Mouse (Mus musculus): Measurements from ENCODE around the gene Tmem220.

The Tmem220 gene

GRCm38 (mm10) chr11:67024867-67025477 lies at the start of gene Tmem220:
Gene Tmem220, plus strand, starts transcription at chr11:67025154.
- DNase-seq (ENCODE audit: low spot score) = peak; percentile 89

- no peak for DNase-seq (ENCODE audit: low spot score)
Observed at GRCm38 (mm10) chr11:66975606-66976330, 49.2 kb upstream of the Tmem220 start.

DNA sequence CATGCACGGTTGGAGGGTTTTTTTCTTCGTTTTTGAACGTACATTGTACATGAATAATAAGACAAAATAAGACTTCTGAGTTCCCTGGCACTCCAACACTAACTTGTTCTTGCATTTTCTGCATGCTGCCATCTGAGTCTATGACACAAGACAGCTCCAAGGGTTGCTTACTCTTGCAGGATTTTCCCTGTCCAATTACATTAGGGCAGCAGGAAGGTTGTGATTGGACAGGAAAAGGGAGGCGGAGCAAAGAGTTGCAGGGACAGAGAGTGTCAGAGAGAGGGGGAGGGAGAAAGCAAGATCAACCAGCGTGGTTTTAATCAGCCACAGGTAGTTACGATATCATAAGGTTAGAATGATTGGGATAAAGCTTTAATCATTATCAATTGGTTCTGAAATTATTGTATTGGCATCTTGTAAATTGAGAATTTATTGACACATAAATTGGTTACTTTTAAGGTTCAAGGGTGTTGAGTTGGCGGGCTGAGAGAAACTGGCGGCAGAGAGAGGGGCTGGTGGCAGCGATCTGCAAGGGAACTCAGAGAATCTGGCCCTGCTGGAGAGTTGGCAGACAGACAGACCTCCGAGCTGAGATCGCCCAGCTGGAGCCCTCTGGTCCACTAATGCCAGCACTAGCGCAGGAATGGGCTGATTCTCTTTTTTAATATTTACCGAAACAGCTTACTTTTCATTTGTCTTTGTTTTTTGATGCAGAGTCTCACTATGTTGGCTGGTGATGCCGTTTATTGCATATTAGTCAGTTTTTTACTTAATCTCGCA lies 43.4 kb upstream of the Tmem220 start:
- DNase-seq (ENCODE audit: low spot score) = no peak

- DNase-seq (ENCODE audit: low spot score) = no peak
Observed at GRCm38 (mm10) chr11:66982794-66983193, 42.2 kb upstream of the Tmem220 start.

GRCm38 (mm10) chr11:66983422-66984164 lies 41.4 kb upstream of the Tmem220 start:
- no peak for DNase-seq (ENCODE audit: low spot score)

- peak; percentile 12 for DNase-seq (ENCODE audit: low spot score)
Observed at GRCm38 (mm10) chr11:66984165-66985135, 40.5 kb upstream of the Tmem220 start.

DNA sequence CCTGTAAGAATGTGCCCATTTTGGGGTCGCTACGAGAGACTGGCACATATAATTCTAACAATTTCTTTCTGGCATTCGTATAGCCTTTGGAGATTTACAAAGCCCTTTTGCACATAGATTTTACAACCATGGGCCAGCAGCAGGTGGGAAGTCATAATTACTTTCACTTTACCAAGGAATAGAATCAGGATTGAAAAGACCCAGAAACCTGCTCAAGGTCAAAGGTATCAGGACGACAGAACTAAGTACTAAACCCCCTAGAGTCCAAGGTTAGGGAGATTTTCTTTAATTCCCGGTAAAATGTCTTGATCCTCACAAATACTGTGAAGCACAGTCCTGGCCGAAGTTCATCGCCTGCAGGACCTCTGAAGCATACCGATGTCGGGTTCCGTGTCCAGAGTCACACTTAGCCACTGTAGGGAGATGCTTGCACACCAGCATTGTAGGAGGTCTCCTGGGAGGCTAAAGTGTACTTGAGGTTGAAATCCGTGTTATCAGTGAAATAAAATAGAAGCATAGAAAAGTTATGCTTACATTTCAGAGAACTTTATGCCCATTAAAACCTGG lies 39.7 kb upstream of the Tmem220 start:
- no peak for DNase-seq (ENCODE audit: low spot score)

GRCm38 (mm10) chr11:66992150-66992549 lies 32.8 kb upstream of the Tmem220 start:
- DNase-seq (ENCODE audit: low spot score) = no peak

DNA sequence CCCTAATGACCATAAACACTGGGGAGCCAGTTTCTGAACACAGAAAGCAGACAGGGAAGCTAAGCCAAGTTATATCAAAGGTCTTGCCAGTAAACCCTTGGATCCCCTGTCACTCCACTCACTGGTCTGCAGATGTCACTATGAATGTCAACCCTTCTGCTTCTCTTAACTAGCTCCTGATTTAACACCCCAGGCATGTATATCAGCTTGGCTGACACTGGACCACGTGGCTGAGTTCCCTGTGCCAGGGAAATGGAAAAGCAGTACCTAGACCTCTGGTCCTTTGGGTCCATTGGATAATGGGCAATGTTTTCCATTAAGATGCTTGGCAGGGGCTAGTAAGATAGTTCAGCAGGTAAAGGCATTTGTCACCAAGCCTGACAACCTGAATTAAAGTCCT lies 31.3 kb upstream of the Tmem220 start:
- no peak for DNase-seq (ENCODE audit: low spot score)

- DNase-seq (ENCODE audit: low spot score) = no peak
Observed at GRCm38 (mm10) chr11:66996446-66996845, 28.5 kb upstream of the Tmem220 start.

- peak; percentile 7 for DNase-seq (ENCODE audit: low spot score)
Observed at GRCm38 (mm10) chr11:66998467-66999403, 26.2 kb upstream of the Tmem220 start.

DNA sequence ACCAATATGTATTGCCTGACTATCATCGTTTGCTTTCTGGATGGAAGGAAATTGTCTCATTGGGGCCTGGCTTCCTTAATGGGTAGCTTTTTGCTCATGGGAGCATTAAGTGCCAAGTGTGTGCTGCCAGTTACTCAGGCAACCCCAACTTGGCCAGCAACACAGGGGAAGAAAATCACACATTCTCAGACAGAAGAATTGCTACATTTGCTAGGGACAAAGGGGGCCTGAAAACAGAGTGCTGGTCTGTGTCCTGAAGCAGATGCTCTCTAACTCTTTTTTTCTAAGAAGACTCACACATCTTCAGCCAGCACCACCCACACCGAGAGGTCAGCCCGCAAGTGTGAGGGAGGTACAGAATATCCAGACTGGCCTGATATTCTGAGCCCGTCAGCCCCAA lies 24.3 kb upstream of the Tmem220 start:
- DNase-seq (ENCODE audit: low spot score) = no peak

GRCm38 (mm10) chr11:67001717-67002116 lies 23.2 kb upstream of the Tmem220 start:
- no peak for DNase-seq (ENCODE audit: low spot score)

DNA sequence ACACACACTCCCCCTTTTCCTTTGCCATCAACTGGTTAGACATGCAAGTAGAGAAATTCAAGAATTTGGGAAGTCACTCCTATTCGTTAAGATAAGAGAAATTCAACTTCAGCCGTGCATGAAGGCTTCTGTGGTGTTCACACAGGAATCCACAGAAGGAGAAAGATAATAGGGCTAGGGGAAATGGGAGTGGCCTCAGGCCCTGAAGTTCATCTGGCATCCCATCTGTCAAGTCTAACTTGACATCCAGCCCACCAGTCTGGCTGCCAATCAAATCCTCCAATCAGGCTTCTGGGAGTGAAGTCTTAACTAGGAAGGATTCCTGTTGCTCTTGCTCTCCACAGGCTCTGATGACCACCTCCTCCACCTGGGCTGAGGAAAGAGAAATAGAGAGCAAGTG lies 22.0 kb upstream of the Tmem220 start:
- DNase-seq (ENCODE audit: low spot score) = no peak

GRCm38 (mm10) chr11:67007961-67008360 lies 17.0 kb upstream of the Tmem220 start:
- no peak for DNase-seq (ENCODE audit: low spot score)

DNA sequence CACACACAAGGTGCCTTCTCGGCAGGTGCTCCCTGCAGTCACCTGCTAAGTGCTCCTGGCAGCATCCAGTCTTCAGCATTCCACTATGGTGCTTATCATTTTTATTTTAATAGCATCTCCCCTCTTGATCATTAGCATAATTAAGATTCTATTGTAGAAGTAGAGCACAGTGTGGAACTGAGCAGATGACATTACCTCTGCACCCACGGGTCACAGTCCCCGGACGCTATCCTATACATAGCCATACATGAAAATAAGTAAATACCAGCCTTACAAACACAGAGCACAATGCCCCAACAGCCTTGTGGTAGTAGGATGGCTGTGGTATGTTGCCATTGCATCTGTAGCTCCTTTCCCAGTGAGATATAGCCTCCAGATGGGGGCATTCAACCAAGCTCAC lies 16.4 kb upstream of the Tmem220 start:
- DNase-seq (ENCODE audit: low spot score) = no peak

DNA sequence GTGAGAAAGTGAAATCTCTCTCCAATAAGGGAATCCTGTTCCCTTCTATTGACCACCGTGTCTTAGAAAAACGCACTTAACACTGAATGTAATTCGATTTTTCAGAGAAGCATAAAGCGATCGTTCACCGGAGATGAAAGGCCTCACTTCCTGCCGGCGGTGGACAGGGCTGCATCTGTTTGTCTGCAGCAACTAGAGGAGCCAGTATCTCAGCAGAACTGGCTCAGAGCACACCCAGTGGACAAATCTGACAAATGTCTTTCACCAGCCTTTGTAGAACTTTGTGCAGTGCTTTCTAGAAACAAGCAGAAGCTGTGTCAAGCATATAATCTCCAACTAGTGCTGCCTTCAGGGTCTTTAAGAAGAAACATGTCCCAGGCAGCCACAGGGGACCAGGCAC lies 14.5 kb upstream of the Tmem220 start:
- DNase-seq (ENCODE audit: low spot score) = no peak

DNA sequence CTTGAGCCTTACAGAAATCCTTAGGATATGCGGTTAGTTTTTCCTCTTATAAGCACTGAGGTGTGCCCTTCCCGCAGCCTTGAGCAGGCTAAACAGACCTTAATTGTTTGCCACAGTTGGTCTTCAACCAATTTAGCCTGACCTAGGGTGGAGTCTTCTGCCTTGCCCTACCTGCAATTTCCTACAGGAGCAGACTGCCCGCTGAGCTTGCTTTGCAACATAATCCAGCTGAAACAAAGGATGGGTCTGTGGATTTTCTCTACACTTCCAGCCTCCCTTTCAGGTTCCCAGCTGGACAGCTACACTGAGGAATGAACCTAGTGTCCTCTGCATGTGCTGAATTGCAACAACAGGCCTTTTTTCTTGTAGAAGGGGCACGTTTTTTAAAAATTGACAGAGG lies 13.3 kb upstream of the Tmem220 start:
- DNase-seq (ENCODE audit: low spot score) = no peak

GRCm38 (mm10) chr11:67017801-67018591 lies 7.0 kb upstream of the Tmem220 start:
- DNase-seq (ENCODE audit: low spot score) = no peak

Data from testis, postnatal 14 days (tissue).